Mouse (Mus musculus): ENCODE results near the gene Gm614. TPM values are rescaled to one million over a fixed set of nuclear protein-coding genes. Genes with fewer than 3 reads are reported as not detected.
A peak's percentile ranks its signal among the peaks of the same experiment; 100 is the strongest.

Gm614 gene
- total RNA-seq, 4 experiments from 2014 or later: not detected

DNA sequence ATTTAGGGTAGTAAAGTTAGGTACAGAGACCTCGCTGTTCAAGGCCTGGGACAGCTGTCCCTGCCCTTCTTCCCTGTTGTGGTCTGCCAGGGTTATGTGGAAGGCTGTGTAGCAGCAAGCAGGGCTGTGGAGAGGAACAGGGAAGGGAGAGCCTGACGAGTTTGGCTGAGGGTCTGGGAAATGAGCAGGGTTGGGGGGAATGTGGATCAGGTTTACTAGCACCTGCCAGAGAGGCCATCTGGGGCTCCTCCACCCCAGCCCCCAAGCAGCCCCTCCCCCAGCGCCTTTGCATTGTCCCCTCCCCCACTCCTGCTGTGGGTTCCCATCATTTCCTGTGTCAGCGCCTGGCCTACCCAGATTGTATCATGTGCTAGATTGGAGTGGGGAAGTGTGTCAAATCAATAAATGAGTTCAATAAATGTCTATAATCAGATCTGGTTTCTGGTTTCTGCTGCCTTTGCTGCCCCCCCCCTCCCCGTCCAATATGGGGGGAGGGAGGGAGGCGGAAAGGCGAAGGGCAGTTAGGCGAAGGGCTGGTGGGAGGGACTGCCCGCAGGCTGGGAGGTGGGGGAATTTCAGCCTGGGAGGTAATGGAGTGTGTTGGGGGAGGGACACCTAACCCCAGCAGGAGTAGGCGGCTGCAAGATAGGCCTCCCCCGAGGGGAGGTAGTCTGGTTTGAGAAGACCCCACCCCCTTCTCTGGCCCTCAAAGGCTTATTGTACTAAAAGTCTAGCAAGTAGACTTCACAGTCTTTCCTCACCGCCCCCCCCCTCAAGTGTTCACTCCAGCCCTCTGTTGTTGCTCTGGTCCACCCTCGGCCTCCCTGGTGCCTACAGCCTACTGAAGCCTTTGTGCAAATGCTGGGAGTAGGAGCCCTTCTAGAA lies 3.1 kb downstream of the Gm614 start:
- DNase-seq (ENCODE audit: low spot score in 2 of 2): no peak

DNA sequence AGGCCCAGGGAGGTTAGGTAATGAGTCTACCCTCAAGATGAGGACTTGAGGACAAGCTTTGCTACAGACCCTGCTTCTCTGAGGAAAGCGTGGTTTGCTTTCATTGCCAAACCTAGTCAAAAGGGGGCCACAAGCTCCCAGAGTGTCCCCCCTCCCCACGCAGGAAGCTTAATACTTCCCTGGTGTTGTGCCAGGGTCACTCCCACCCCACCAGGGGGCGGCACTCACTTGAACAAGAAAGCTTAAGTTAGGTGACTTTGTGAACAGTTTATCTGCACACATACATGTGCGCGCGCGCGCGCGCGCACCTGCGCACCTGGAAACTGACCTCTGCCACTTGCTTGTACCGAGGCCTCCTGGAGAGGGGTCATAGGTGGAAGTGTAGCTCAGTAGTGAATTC lies 7.2 kb downstream of the Gm614 start:
- DNase-seq (ENCODE audit: low spot score in 2 of 2): no peak

DNA sequence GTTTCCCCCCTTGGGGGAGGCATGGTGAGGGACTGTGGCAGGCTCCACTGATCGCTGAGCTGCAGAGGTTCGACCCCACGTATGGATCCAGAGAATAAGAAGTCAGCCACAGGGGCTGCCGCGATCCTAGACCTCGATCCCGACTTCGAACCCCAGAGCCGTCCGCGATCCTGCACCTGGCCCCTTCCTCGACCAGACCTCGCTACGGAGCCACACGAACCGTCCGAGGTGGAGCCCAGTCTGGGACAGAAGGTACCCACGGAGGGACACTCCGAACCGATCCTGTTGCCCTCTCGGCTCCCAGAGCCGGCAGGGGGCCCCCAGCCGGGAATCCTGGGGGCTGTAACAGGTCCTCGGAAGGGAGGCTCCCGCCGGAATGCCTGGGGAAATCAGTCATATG lies 9.1 kb downstream of the Gm614 start:
- no peak for DNase-seq (ENCODE audit: low spot score in 2 of 2)

DNA sequence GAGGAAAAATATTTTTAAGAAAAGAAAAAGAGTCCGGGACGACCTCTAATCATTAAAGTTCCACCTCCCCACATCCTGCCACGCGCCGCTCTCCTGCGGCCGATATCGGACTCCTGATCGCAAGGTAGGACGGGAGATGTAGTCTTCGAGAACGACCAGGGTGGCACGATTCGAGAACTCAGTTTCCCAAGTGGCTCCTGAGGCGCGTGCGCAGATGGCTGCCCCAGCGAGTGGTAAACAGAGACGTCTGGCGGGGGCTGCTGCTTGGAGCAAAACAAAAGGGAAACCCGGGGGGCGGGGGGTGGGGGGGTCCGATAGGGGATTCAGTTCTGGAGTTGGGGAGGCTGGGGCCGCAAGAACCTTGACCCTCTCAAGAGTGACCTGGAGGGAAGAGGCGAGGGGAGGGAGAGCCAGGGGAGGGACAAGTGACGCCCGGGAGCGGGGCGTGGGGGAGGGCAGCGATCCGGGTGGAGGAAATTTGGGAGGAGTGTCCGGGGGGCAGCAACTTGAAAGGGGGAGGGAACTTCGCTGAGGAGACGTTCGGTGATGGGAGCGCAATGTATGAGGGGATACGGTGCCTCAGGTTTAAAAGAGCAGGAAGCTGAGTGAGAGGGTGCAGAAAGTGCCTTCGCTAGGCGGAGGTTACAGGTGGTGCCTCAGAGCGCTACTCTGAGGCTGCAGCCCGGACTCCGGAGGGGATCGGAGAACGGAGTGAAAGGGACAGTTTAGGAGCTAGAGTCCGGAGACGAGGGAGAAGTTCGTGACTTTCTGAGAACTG lies 9.7 kb downstream of the Gm614 start, which contains the start of gene Foxo4:
Foxo4 (plus strand) TSS at position 577 of the 778 bp plus-strand sequence.
- DNase-seq (ENCODE audit: low spot score in 2 of 2): peak; percentile 77 to 84

DNA sequence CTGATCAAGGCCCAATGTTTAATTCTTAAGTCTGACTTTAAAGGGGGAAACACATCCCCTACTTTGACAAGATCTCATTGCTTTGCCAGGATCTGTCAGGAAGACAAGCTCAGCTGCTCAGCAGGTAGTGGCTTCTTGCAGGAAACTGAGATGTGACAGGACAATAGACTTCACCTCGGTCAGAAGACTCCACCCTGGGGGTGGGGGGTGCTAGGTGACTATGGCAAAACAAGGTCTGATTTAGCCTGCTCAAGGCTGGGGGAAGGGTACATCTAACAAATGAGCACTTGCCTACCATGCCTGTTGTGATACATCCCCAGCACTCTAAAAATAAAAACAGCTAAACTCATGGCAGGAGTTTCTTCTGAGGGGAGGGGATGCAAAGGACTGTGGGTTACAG lies 18.8 kb downstream of the Gm614 start:
- no peak for DNase-seq (ENCODE audit: low spot score in 2 of 2)

DNA sequence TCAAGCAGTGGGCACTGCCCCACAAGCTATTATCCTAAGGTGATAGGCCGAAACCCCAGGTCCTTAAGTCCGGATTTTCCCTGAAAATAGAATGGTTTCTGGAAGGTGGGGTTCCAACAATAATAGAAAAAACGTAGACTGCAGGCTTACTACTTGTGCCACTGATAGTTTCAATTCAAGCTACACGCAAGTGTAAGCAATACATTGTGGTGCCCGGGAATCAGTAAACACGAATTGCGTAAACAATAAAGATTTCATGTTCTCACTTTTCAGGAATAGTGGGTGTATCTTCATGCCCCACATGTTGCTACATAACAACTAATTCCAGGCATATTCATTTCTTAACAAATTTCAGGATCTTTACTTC lies 41.0 kb downstream of the Gm614 start:
- DNase-seq (ENCODE audit: low spot score in 2 of 2): no peak

DNA sequence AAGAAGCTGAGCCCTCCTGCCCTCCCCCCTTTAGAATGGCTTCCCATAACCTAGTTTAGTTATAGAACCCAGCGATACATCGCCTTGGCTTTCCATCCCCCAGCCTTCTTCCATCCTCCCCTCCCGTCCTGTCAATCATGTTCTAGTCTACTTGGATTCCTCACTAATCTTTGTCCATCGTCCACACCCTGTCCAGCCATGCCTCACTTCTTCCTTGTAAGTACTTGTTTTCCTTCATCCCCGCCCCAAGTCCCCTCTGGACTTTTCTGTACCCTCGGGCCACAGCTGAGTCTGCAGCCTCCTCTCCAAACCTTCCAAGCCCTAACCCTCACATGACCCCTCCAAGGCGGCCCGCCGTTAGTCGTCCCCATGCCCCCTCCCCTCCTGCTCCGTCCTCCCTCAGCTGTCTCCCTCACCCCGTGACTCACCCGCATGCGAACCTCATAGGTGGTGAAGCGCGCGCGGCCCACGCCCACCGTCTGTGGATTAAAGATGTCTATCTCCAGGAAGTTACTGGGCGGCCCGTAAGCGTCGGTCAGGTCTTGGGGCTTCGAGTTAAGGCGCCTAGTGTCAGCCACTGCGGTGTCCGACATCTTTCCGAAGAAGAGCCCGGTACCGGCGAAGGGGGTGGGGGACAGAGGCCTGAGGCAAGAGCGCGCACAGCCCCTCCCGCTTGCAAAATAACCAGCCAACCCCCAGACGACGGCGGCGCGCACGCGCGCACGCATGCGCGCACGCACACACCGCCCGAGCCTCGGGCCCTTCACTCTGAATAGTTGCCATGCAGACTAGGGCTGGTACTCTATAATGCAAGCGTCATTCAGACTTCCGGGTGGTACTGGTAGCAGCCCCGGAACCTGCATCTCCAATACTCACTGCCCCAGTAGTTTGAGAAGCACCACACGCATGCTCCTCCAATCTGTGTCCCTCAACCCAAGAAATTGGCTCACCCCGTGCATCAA lies 41.7 kb downstream of the Gm614 start, which contains the start of gene Snx12:
Snx12 (minus strand) TSS at position 730 of the 962 bp plus-strand sequence.
- peak; percentile 71 to 83 for DNase-seq (ENCODE audit: low spot score in 2 of 2)

Other genes starting within 250 kb of the Gm614 start
- gene Tex11, start 204.3 kb downstream of the Gm614 start, total RNA-seq (2022): not detected
- not detected for gene Slc7a3, start 178.0 kb downstream of the Gm614 start, total RNA-seq (2022)
- gene Snx12, start 41.4 kb downstream of the Gm614 start, total RNA-seq (2022): 10 to 100 TPM; 28.5 to 35.0 (median 33.6) TPM
- 100 to 1,000 TPM; 131 to 157 (median 141) TPM for gene Foxo4, start 9.5 kb downstream of the Gm614 start, total RNA-seq (2022)
- gene Il2rg, start 4.3 kb upstream of the Gm614 start, total RNA-seq (2022): 1 to 10 TPM in 2 of 4 experiments, under 1 TPM in 2; 0.87 to 1.4 (median 1.0) TPM
- not detected for gene Gm20489, start 5.0 kb upstream of the Gm614 start, total RNA-seq (2022)
- 10 to 100 TPM; 12.0 to 19.1 (median 14.3) TPM for gene Med12, start 10.0 kb upstream of the Gm614 start, total RNA-seq (2022)
- under 1 TPM in 2 of 4 experiments, not detected in 2; 0.03 to 0.18 TPM for gene Nlgn3, start 35.2 kb upstream of the Gm614 start, total RNA-seq (2022)
- under 1 TPM in 3 of 4 experiments, not detected in 1; 0.17 to 0.35 (median 0.18) TPM for gene Gjb1, start 112.4 kb upstream of the Gm614 start, total RNA-seq (2022)
- 10 to 100 TPM in 2 of 4 experiments, 1 to 10 TPM in 2; 7.7 to 15.5 (median 11.4) TPM for gene Zmym3, start 156.9 kb upstream of the Gm614 start, total RNA-seq (2022)
- gene Nono, start 165.3 kb upstream of the Gm614 start, total RNA-seq (2022): 10 to 100 TPM; 30.2 to 40.7 (median 37.7) TPM
- 100 to 1,000 TPM; 107 to 143 (median 129) TPM for gene Itgb1bp2, start 185.1 kb upstream of the Gm614 start, total RNA-seq (2022)